Comparison of ENCODE assay signal across 12 mouse cellular contexts in genomic region chr2:146302094-146302699, GRCm38 (mm10).
DNase-seq lines count a peak whose midpoint lies in the region; ATAC-seq lines count a peak whose summit lies in the region.
"Had no signal": no experiment of that assay in that cellular context is flagged by ENCODE, and none has a peak within 500 bp of the region (broad histone marks: within the 10 kb centered on the region; RNA-seq: fewer than 3 reads in every experiment).

No protein-coding gene starts in this region.

- peaks cover 54% of the 10 kb centered on the region for H3K4me1 ChIP-seq in forebrain, embryonic 13.5 days
- H3K4me1 ChIP-seq in midbrain, embryonic 10.5 days, result peaks cover 56% of the 10 kb centered on the region
- H3K4me1 ChIP-seq in heart, embryonic 10.5 days, result peaks cover 2% of the 10 kb centered on the region; the same call in 1 of the 2 replicates
- H3K4me1 ChIP-seq: heart, embryonic 15.5 days had no signal

- H3K4me2 ChIP-seq in forebrain, embryonic 13.5 days, result 0 out of 2 replicates have a peak overlapping the region, but pooled peaks have one; percentile 25
- H3K4me2 ChIP-seq: heart, embryonic 15.5 days had no signal

- DNase-seq in frontal cortex, adult 2 months (ENCODE audit: extremely low spot score in 1 of 2, low spot score in 1 of 2), result no peak
- peak; percentile 69 for DNase-seq in midbrain, embryonic 10.5 days (ENCODE audit: low spot score)
- DNase-seq in splenic B cell, adult 2 months (ENCODE audit: low read depth, low spot score), result peak; percentile 16
- no peak for DNase-seq in heart, embryonic 10.5 days (ENCODE audit: low spot score)
- no peak for DNase-seq in cerebellum, adult 18-20 months
- no peak for DNase-seq in heart, adult 8-10 months (ENCODE audit: low spot score)
- DNase-seq: lung, postnatal 14 days had no signal

- ATAC-seq in frontal cortex, adult (ENCODE audit: low TSS enrichment), result 0 out of 2 replicates have a peak, but pooled peaks have one; percentile 33
- ATAC-seq in forebrain, embryonic 13.5 days, result peak; percentile 90
- ATAC-seq: intestine, postnatal 0 days; Patski had no signal

- H3K4me3 ChIP-seq in forebrain, embryonic 13.5 days, result no peak overlapping the region
- H3K4me3 ChIP-seq in midbrain, embryonic 10.5 days, result peak overlapping the region; percentile 19; the same call in 1 of the 2 replicates
- no peak overlapping the region for H3K4me3 ChIP-seq in heart, embryonic 10.5 days
- H3K4me3 ChIP-seq: heart, embryonic 15.5 days had no signal

- no peak overlapping the region for H3K9ac ChIP-seq in forebrain, embryonic 13.5 days
- H3K9ac ChIP-seq: heart, embryonic 15.5 days had no signal

- H3K9me3 ChIP-seq in forebrain, embryonic 13.5 days (replicated peaks), result no peaks in the 10 kb centered on the region
- no peaks in the 10 kb centered on the region for H3K9me3 ChIP-seq in midbrain, embryonic 10.5 days (replicated peaks)
- no peaks in the 10 kb centered on the region for H3K9me3 ChIP-seq in heart, embryonic 10.5 days
- H3K9me3 ChIP-seq: heart, embryonic 15.5 days had no signal

- 1% methylated on average over 9 of the region's 9 CpGs for WGBS in forebrain, embryonic 13.5 days
- WGBS in midbrain, embryonic 10.5 days, result 8% methylated on average over 9 of the region's 9 CpGs
- WGBS in heart, embryonic 10.5 days, result 48% methylated on average over 9 of the region's 9 CpGs

- H3K36me3 ChIP-seq in forebrain, embryonic 13.5 days (ENCODE audit: poor library complexity, severe bottlenecking), result no peaks in the 10 kb centered on the region
- no peaks in the 10 kb centered on the region for H3K36me3 ChIP-seq in midbrain, embryonic 10.5 days
- no peaks in the 10 kb centered on the region for H3K36me3 ChIP-seq in splenic B cell, adult 2 months (ENCODE audit: control insufficient read depth, insufficient read depth, low read length, poor library complexity, severe bottlenecking)
- no peaks in the 10 kb centered on the region for H3K36me3 ChIP-seq in heart, embryonic 10.5 days
- H3K36me3 ChIP-seq: heart, embryonic 15.5 days had no signal

- H3K27me3 ChIP-seq in forebrain, embryonic 13.5 days, result no peaks in the 10 kb centered on the region
- H3K27me3 ChIP-seq in midbrain, embryonic 10.5 days (ENCODE audit: low read depth, poor library complexity, severe bottlenecking), result no peaks in the 10 kb centered on the region
- H3K27me3 ChIP-seq in splenic B cell, adult 2 months (ENCODE audit: control insufficient read depth, insufficient read depth, low read length, poor library complexity, severe bottlenecking), result no peaks in the 10 kb centered on the region
- H3K27me3 ChIP-seq in heart, embryonic 10.5 days (ENCODE audit: insufficient read depth, poor library complexity, severe bottlenecking), result no peaks in the 10 kb centered on the region
- H3K27me3 ChIP-seq: heart, embryonic 15.5 days; Patski had no signal

- H3K27ac ChIP-seq in forebrain, embryonic 13.5 days, result peak overlapping the region; percentile 83
- H3K27ac ChIP-seq in midbrain, embryonic 10.5 days (replicated peaks), result peak overlapping the region; percentile 83
- no peak overlapping the region for H3K27ac ChIP-seq in heart, embryonic 10.5 days
- H3K27ac ChIP-seq: heart, embryonic 15.5 days had no signal

Comparison
In these comparisons a context has a peak if more than half of its experiments do, and no peak if none do; other contexts are left out.
1. DNase-seq: peak in midbrain, embryonic 10.5 days (single experiment) and splenic B cell, adult 2 months (single experiment); none in frontal cortex, adult 2 months (0 of 2), heart, embryonic 10.5 days (single experiment), cerebellum, adult 18-20 months (0 of 2) and heart, adult 8-10 months (single experiment).